Mouse (Mus musculus) neural tube, embryonic 11.5 days (tissue): Measurements from ENCODE around the gene Fbxw10. TPM values are rescaled to one million over a fixed set of nuclear protein-coding genes. Genes with fewer than 3 reads are reported as not detected.

Source experiments
- ATAC-seq: fragments of 200-750 bp; cut with Nextera tagmentation; 2 replicates; pipeline ENCODE4 v1.8.0; 2017; ENCODE audit warnings: moderate number of reproducible peaks, mild to moderate bottlenecking, moderate TSS enrichment, moderate library complexity; ENCODE audit not compliant: insufficient read depth, low FRiP score, low TSS enrichment
- DNase-seq: peaks from one replicate; pipeline ENCODE4 v3.0.0-alpha.2; 2015; ENCODE audit warnings: low spot score
- H3K27ac ChIP-seq: fragments of 300-500 bp; sonication (generic); 2 replicates; pipeline ENCODE4 v1.5.1; 2014; ENCODE audit warnings: low read depth, mild to moderate bottlenecking, low read length
- H3K27me3 ChIP-seq: fragments of 300-500 bp; sonication (generic); 2 replicates; pipeline ENCODE4 v1.6.1; 2014; ENCODE audit warnings: mild to moderate bottlenecking, low read length, mixed read lengths; ENCODE audit not compliant: control insufficient read depth, insufficient read depth
- H3K36me3 ChIP-seq: fragments of 300-500 bp; sonication (generic); 2 replicates; pipeline ENCODE4 v1.6.1; 2014; ENCODE audit warnings: mild to moderate bottlenecking, low read length, moderate library complexity, mixed read lengths; ENCODE audit not compliant: control insufficient read depth, insufficient read depth
- H3K4me1 ChIP-seq: fragments of 300-500 bp; sonication (generic); 2 replicates; pipeline ENCODE4 v1.6.1; 2014; ENCODE audit warnings: low read length, mixed read lengths; ENCODE audit not compliant: control insufficient read depth, insufficient read depth
- H3K4me2 ChIP-seq: fragments of 300-500 bp; sonication (generic); 2 replicates; pipeline ENCODE4 v1.6.1; 2014; ENCODE audit warnings: low read depth, mild to moderate bottlenecking, moderate library complexity
- H3K4me3 ChIP-seq: fragments of 300-500 bp; sonication (generic); 2 replicates; pipeline ENCODE4 v1.5.1; 2014; ENCODE audit warnings: low read depth, low read length
- H3K9ac ChIP-seq: fragments of 300-500 bp; sonication (generic); 2 replicates; pipeline ENCODE4 v1.6.1; 2014; ENCODE audit warnings: mild to moderate bottlenecking, low read length
- H3K9me3 ChIP-seq: fragments of 300-500 bp; sonication (generic); 2 replicates; pipeline ENCODE4 v1.6.1; 2016; ENCODE audit warnings: low read length; ENCODE audit not compliant: control insufficient read depth
- WGBS: fragments of 180-500 bp; shearing (Covaris S2); extraction: QIAGEN DNeasy Blood & Tissue Kit; methylation state at CpG from one replicate; pipeline ENCODE4 v1.1.7; 2014; 5-methylcytosine and 5-hydroxymethylcytosine counted together
- polyA plus RNA-seq: library from polyadenylated mRNA; unstranded; fragments of >200 nt; fragmentation: Nextera tagmentation; extraction: Ambion mirVana; gene quantifications from 2 replicates; pipeline ENCODE4 v1.2.1, GENCODE M21; 2014

The Fbxw10 gene
- polyA plus RNA-seq, 1 experiment from 2014 or later, result 0.19 TPM

- no peak for ATAC-seq
- Histone ChIP-seq H3K9me3 (no peaks in the 10 kb centered on the region), H3K4me3 (no peak overlapping the region), H3K27me3 (no peaks in the 10 kb centered on the region), H3K9ac (no peak overlapping the region), H3K4me2 (no peak overlapping the region), H3K27ac (no peak overlapping the region), H3K36me3 (no peaks in the 10 kb centered on the region), H3K4me1 (peaks cover 11% of the 10 kb centered on the region; the same call in 1 of the 2 replicates)
- DNase-seq, result no peak
- WGBS, result 78% methylated on average over 6 of the region's 6 CpGs
Measured at GRCm38 (mm10) chr11:62816591-62816990, 30.3 kb upstream of the Fbxw10 start.

DNA sequence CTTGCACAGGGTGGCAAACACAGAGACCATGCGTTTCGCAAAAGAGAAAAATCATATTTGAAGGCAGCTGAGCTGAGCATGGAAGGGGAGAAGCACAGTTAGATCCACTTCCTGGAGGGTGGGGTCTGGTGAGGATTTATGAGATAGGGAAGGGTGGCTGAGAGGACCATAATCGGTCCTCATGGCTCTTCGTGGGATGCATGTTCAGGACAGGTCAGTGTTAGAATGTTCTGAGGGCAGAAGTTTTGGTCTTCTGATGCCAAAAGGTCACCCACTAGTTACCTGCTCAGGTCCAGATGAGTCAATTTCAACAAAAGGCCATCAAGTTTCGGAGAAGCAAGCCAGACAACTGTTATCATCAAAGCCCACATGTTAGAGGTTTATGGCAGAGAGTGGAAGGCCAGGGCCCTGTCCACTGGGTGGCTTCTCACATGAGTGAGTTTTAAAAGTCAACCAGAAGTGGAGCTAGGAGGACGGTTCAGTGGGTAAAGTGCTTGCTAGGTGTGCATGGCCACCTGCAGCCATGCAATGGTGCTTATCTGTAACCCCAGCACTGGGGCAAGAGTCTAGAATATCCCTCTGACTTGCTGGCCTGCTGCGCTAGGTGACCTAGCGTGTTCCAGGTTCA, 27.7 kb upstream of the Fbxw10 start:
- H3K9ac ChIP-seq, result no peak overlapping the region
- 88% methylated on average over 8 of the region's 8 CpGs for WGBS
- H3K4me1 ChIP-seq, result peaks cover 11% of the 10 kb centered on the region; the same call in 1 of the 2 replicates
- DNase-seq, result no peak
- H3K9me3 ChIP-seq, result no peaks in the 10 kb centered on the region
- no peak overlapping the region for H3K4me2 ChIP-seq
- no peak overlapping the region for H3K4me3 ChIP-seq
- H3K27me3 ChIP-seq, result no peaks in the 10 kb centered on the region
- H3K27ac ChIP-seq, result no peak overlapping the region
- H3K36me3 ChIP-seq, result no peaks in the 10 kb centered on the region
- no peak for ATAC-seq

GRCm38 (mm10) chr11:62820059-62820541, 26.8 kb upstream of the Fbxw10 start, which contains the start of gene Trim16:
Gene Trim16, plus strand, starts transcription at chr11:62820231.
- DNase-seq, result peak; percentile 65

GRCm38 (mm10) chr11:62820661-62821437, 26.0 kb upstream of the Fbxw10 start:
- no peaks in the 10 kb centered on the region for H3K36me3 ChIP-seq
- WGBS, result 18% methylated on average over 16 of the region's 16 CpGs
- H3K4me1 ChIP-seq, result peaks cover 11% of the 10 kb centered on the region; the same call in 1 of the 2 replicates
- H3K9me3 ChIP-seq, result no peaks in the 10 kb centered on the region
- no peaks in the 10 kb centered on the region for H3K27me3 ChIP-seq
- H3K27ac ChIP-seq, result peak overlapping the region; percentile 1; the same call in 1 of the 2 replicates
- peak overlapping the region; percentile 61 for H3K4me2 ChIP-seq
- H3K9ac ChIP-seq, result peak overlapping the region; percentile 55
- H3K4me3 ChIP-seq, result peak overlapping the region; percentile 33
- DNase-seq (peak; percentile 55), ATAC-seq (no peak; the same call in 1 of the 2 replicates)

More at GRCm38 (mm10) chr11:62820059-62820541, 26.8 kb upstream of the Fbxw10 start, which contains the start of gene Trim16:
- ATAC-seq, result peak; percentile 67; the same call in 1 of the 2 replicates
- H3K27ac ChIP-seq, result peak within 1 kb of the TSS; percentile 1; the same call in 1 of the 2 replicates
- no peaks in the 10 kb centered on the region for H3K9me3 ChIP-seq
- peaks cover 11% of the 10 kb centered on the region; the same call in 1 of the 2 replicates for H3K4me1 ChIP-seq
- H3K36me3 ChIP-seq, result no peaks in the 10 kb centered on the region
- H3K4me3 ChIP-seq, result peak within 1 kb of the TSS; percentile 33
- peak within 1 kb of the TSS; percentile 61 for H3K4me2 ChIP-seq
- H3K9ac ChIP-seq, result peak within 1 kb of the TSS; percentile 55
- no peaks in the 10 kb centered on the region for H3K27me3 ChIP-seq
- 13% methylated on average over 15 of the region's 15 CpGs for WGBS

DNA sequence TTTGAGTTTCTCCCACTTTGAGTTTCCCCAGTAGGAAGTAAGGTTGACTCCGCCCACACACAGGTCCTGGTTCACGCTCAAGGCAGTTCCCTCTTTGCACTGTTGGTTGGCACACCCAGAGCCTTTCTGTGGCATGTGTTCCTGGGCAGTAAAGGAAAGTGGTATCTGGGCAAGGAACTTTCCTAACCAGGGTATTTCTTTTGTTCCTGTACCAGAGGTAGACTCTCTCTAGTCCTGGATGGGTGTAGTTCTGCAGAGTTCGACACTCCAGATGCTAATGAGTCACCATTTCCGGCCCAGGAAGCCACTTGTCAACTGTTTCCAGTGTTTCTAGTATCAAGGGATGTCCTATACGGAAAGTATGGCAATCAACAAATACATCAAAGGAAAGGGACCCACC, 25.0 kb upstream of the Fbxw10 start:
- WGBS, result 69% methylated on average over 5 of the region's 5 CpGs

GRCm38 (mm10) chr11:62824211-62824610, 22.7 kb upstream of the Fbxw10 start:
- Histone ChIP-seq H3K4me1 (peaks cover 11% of the 10 kb centered on the region; the same call in 1 of the 2 replicates), H3K9me3 (no peaks in the 10 kb centered on the region), H3K36me3 (no peaks in the 10 kb centered on the region), H3K4me3 (no peak overlapping the region), H3K27me3 (no peaks in the 10 kb centered on the region), H3K9ac (no peak overlapping the region), H3K4me2 (no peak overlapping the region), H3K27ac (no peak overlapping the region)
- ATAC-seq (no peak), DNase-seq (no peak)
- WGBS, result 67% methylated on average over 7 of the region's 7 CpGs

More for the DNA sequence above, 25.0 kb upstream of the Fbxw10 start:
- Histone ChIP-seq H3K4me1 (peaks cover 11% of the 10 kb centered on the region; the same call in 1 of the 2 replicates), H3K27ac (no peak overlapping the region), H3K9ac (no peak overlapping the region), H3K27me3 (no peaks in the 10 kb centered on the region), H3K36me3 (no peaks in the 10 kb centered on the region), H3K4me3 (no peak overlapping the region), H3K9me3 (no peaks in the 10 kb centered on the region), H3K4me2 (0 out of 2 replicates have a peak overlapping the region, but pooled peaks have one; percentile 7)
- ATAC-seq (no peak), DNase-seq (no peak)

GRCm38 (mm10) chr11:62825222-62826105, 21.4 kb upstream of the Fbxw10 start:
- H3K4me1 ChIP-seq, result peaks cover 7% of the 10 kb centered on the region; the same call in 1 of the 2 replicates
- H3K9me3 ChIP-seq, result no peaks in the 10 kb centered on the region
- H3K36me3 ChIP-seq, result no peaks in the 10 kb centered on the region
- no peak overlapping the region for H3K4me3 ChIP-seq
- 84% methylated on average over 9 of the region's 9 CpGs for WGBS
- DNase-seq (no peak), ATAC-seq (no peak)
- no peak overlapping the region for H3K9ac ChIP-seq
- H3K27me3 ChIP-seq, result no peaks in the 10 kb centered on the region
- H3K4me2 ChIP-seq, result no peak overlapping the region
- no peak overlapping the region for H3K27ac ChIP-seq

GRCm38 (mm10) chr11:62826106-62826733, 20.6 kb upstream of the Fbxw10 start:
- Histone ChIP-seq H3K27ac (no peak overlapping the region), H3K4me3 (no peak overlapping the region), H3K27me3 (no peaks in the 10 kb centered on the region), H3K9me3 (no peaks in the 10 kb centered on the region), H3K36me3 (no peaks in the 10 kb centered on the region), H3K4me2 (no peak overlapping the region), H3K9ac (no peak overlapping the region), H3K4me1 (no peaks in the 10 kb centered on the region)
- ATAC-seq, result no peak
- WGBS, result 64% methylated on average over 6 of the region's 6 CpGs
- no peak for DNase-seq
